Mouse (Mus musculus): ENCODE data around the gene Fgfr2. TPM values are rescaled to one million over a fixed set of nuclear protein-coding genes. Genes with fewer than 3 reads are reported as not detected.

Gene Fgfr2
- total RNA-seq, 2 experiments from 2014 or later, result 35.8 to 40.8 TPM

- DNase-seq, result peak; percentile 85
- intact Hi-C loops (cut with DNase I), result no loop called here
These were observed 547.5 kb downstream of the Fgfr2 start for GRCm38 (mm10) chr7:132575623-132576022.

GRCm38 (mm10) chr7:132574646-132575045 lies 548.5 kb downstream of the Fgfr2 start:
- DNase-seq, result no peak
- intact Hi-C loops (cut with DNase I), result no loop called here

GRCm38 (mm10) chr7:132573205-132573604 lies 549.9 kb downstream of the Fgfr2 start:
- no peak for DNase-seq
- intact Hi-C loops (cut with DNase I), result no loop called here

GRCm38 (mm10) chr7:132572738-132573137 lies 550.4 kb downstream of the Fgfr2 start:
- DNase-seq, result no peak
- intact Hi-C loops (cut with DNase I), result no loop called here

- intact Hi-C loops (cut with DNase I), result no loop called here
These were observed 551.7 kb downstream of the Fgfr2 start for GRCm38 (mm10) chr7:132571481-132571880.

GRCm38 (mm10) chr7:132570071-132570470 lies 553.1 kb downstream of the Fgfr2 start:
- DNase-seq, result peak; percentile 50
- intact Hi-C loops (cut with DNase I), result no loop called here

More at GRCm38 (mm10) chr7:132571481-132571880, 551.7 kb downstream of the Fgfr2 start:
- DNase-seq, result peak; percentile 27

GRCm38 (mm10) chr7:132568817-132569216 lies 554.3 kb downstream of the Fgfr2 start:
- intact Hi-C loops (cut with DNase I), result no loop called here
- DNase-seq, result no peak

GRCm38 (mm10) chr7:132565831-132566230 lies 557.3 kb downstream of the Fgfr2 start:
- intact Hi-C loops (cut with DNase I), result no loop called here
- DNase-seq, result no peak

GRCm38 (mm10) chr7:132559138-132559766 lies 563.9 kb downstream of the Fgfr2 start:
- intact Hi-C loops (cut with DNase I), result no loop called here

GRCm38 (mm10) chr7:132558141-132558736 lies 564.9 kb downstream of the Fgfr2 start:
- DNase-seq, result no peak
- intact Hi-C loops (cut with DNase I), result no loop called here

More at GRCm38 (mm10) chr7:132559138-132559766, 563.9 kb downstream of the Fgfr2 start:
- no peak for DNase-seq

GRCm38 (mm10) chr7:132556575-132556974 lies 566.6 kb downstream of the Fgfr2 start:
- intact Hi-C loops (cut with DNase I), result no loop called here
- no peak for DNase-seq

GRCm38 (mm10) chr7:132555911-132556310 lies 567.2 kb downstream of the Fgfr2 start:
- intact Hi-C loops (cut with DNase I), result no loop called here
- DNase-seq, result no peak

- intact Hi-C loops (cut with DNase I), result loop anchor here (5.0 kb wide), 1 partner anchor 237 kb away; the partner anchor contains the start of gene Chst15
- DNase-seq, result no peak
These were observed 569.1 kb downstream of the Fgfr2 start for GRCm38 (mm10) chr7:132554091-132554490.

GRCm38 (mm10) chr7:132551351-132552126 lies 571.6 kb downstream of the Fgfr2 start:
- intact Hi-C loops (cut with DNase I), result loop anchor here (1.0 to 5.0 kb wide), 3 partner anchors 234 to 653 kb away; partner anchors contain the start of gene Chst15
- DNase-seq, result peak; percentile 97

- intact Hi-C loops (cut with DNase I), result no loop called here
- DNase-seq, result no peak
These were observed 576.0 kb downstream of the Fgfr2 start for GRCm38 (mm10) chr7:132547126-132547525.

- no peak for DNase-seq
- intact Hi-C loops (cut with DNase I), result no loop called here
These were observed 580.7 kb downstream of the Fgfr2 start for GRCm38 (mm10) chr7:132542427-132542826.

- DNase-seq, result no peak
- intact Hi-C loops (cut with DNase I), result no loop called here
These were observed 581.6 kb downstream of the Fgfr2 start for GRCm38 (mm10) chr7:132541566-132541965.

- intact Hi-C loops (cut with DNase I), result no loop called here
These were observed 582.6 kb downstream of the Fgfr2 start for GRCm38 (mm10) chr7:132540597-132540996.

GRCm38 (mm10) chr7:132529206-132529605 lies 593.9 kb downstream of the Fgfr2 start:
- intact Hi-C loops (cut with DNase I), result no loop called here
- no peak for DNase-seq

More at GRCm38 (mm10) chr7:132540597-132540996, 582.6 kb downstream of the Fgfr2 start:
- no peak for DNase-seq

GRCm38 (mm10) chr7:132513419-132513982 lies 609.6 kb downstream of the Fgfr2 start:
- DNase-seq, result no peak
- intact Hi-C loops (cut with DNase I), result no loop called here

GRCm38 (mm10) chr7:132509110-132509509 lies 614.0 kb downstream of the Fgfr2 start:
- no peak for DNase-seq
- intact Hi-C loops (cut with DNase I), result no loop called here

Data from left cerebral cortex, postnatal 4 days (tissue).